In genomic region chr4:151773007-151773406, GRCm38 (mm10) we compare ENCODE assay signal across 26 mouse cellular contexts.
DNase-seq lines count a peak whose midpoint lies in the region; ATAC-seq and TF ChIP-seq lines count a peak whose summit lies in the region.
"Had no signal": no experiment of that assay in that cellular context is flagged by ENCODE, and none has a peak within 500 bp of the region (broad histone marks: within the 10 kb centered on the region; RNA-seq: fewer than 3 reads in every experiment).

No protein-coding gene starts in this region.

- H3K4me3 ChIP-seq in liver, embryonic 14.5 days (ENCODE audit: insufficient read depth in 1 of 2, low read depth in 2 of 2, low read length in 2 of 2), result no peak overlapping the region
- H3K4me3 ChIP-seq in liver, postnatal 0 days (ENCODE audit: low read depth, low read length), result no peak overlapping the region
- H3K4me3 ChIP-seq in liver, embryonic 16.5 days (ENCODE audit: low read depth, low read length), result no peak overlapping the region
- no peak overlapping the region for H3K4me3 ChIP-seq in liver, embryonic 11.5 days (ENCODE audit: low read depth, low read length)
- H3K4me3 ChIP-seq: embryonic facial prominence, embryonic 10.5 days; embryonic facial prominence, embryonic 12.5 days; erythroblast, embryonic 14.5 days; forebrain, embryonic 10.5 days; forebrain, embryonic 12.5 days had no signal

- no peak for TF ChIP-seq EP300 in liver, embryonic 14.5 days (IDR thresholded peaks at IDR 0.05; ENCODE audit: low read depth)
- TF ChIP-seq EP300 in liver, postnatal 0 days (IDR thresholded peaks at IDR 0.05; ENCODE audit: low read depth), result no peak

- DNase-seq in cerebellum, postnatal 25 days, result peak; percentile 23 to 34
- no peak for DNase-seq in cerebellum, adult 9-10 months
- DNase-seq in liver, embryonic 14.5 days (ENCODE audit: low read depth in 3 of 3, low spot score in 3 of 3), result no peak
- no peak for DNase-seq in liver, postnatal 0 days
- DNase-seq in liver, embryonic 11.5 days (ENCODE audit: low spot score), result no peak
- DNase-seq: adrenal gland, adult 8-10 months; adrenal gland, postnatal 14 days; adrenal gland, postnatal 36 days; B cell, adult 2 months; cerebellum, adult 11-12 months; cerebellum, adult 2 months; cerebellum, adult 9-11 months; cerebellum, postnatal 14 days; forebrain, postnatal 0 days had no signal

- H3K9me3 ChIP-seq in liver, embryonic 14.5 days (ENCODE audit: control insufficient read depth, low read length), result no peaks in the 10 kb centered on the region
- H3K9me3 ChIP-seq in liver, postnatal 0 days (ENCODE audit: low read length), result no peaks in the 10 kb centered on the region
- no peaks in the 10 kb centered on the region for H3K9me3 ChIP-seq in liver, embryonic 16.5 days (replicated peaks; ENCODE audit: control insufficient read depth, low read length)
- H3K9me3 ChIP-seq in liver, embryonic 11.5 days (ENCODE audit: control insufficient read depth, low read length), result no peaks in the 10 kb centered on the region
- H3K9me3 ChIP-seq: embryonic facial prominence, embryonic 10.5 days; embryonic facial prominence, embryonic 12.5 days; forebrain, embryonic 10.5 days; forebrain, embryonic 12.5 days; G1E had no signal

- no peak overlapping the region for H3K27ac ChIP-seq in liver, embryonic 14.5 days
- no peak overlapping the region for H3K27ac ChIP-seq in liver, postnatal 0 days (ENCODE audit: low read depth)
- peak overlapping the region; percentile 12; the same call in 1 of the 2 replicates for H3K27ac ChIP-seq in liver, embryonic 16.5 days (ENCODE audit: low read length)
- H3K27ac ChIP-seq in liver, embryonic 11.5 days (ENCODE audit: low read depth, low read length), result no peak overlapping the region
- H3K27ac ChIP-seq: embryonic facial prominence, embryonic 10.5 days; embryonic facial prominence, embryonic 12.5 days; forebrain, embryonic 10.5 days; forebrain, embryonic 12.5 days had no signal

- WGBS in liver, embryonic 14.5 days (ENCODE audit: insufficient replicate concordance), result 57% methylated on average over 5 of the region's 5 CpGs
- WGBS in liver, postnatal 0 days (ENCODE audit: insufficient replicate concordance), result 67% methylated on average over 5 of the region's 5 CpGs
- WGBS in liver, embryonic 16.5 days (ENCODE audit: insufficient replicate concordance), result 61% methylated on average over 5 of the region's 5 CpGs
- 79% methylated on average over 5 of the region's 5 CpGs for WGBS in liver, embryonic 11.5 days

- peak; percentile 29; the same call in 1 of the 2 replicates for ATAC-seq in liver, embryonic 14.5 days (ENCODE audit: insufficient read depth)
- no peak for ATAC-seq in liver, postnatal 0 days
- peak; percentile 33; the same call in 1 of the 2 replicates for ATAC-seq in liver, embryonic 16.5 days (ENCODE audit: low read depth)
- ATAC-seq in liver, embryonic 11.5 days (replicated peaks; ENCODE audit: low FRiP score), result no peak
- ATAC-seq: activated CD4-positive, CD25-positive, alpha-beta regulatory T cell, adult 4 months; CD4-positive, CD25-positive, alpha-beta regulatory T cell, adult 4 months; forebrain, embryonic 14.5 days; forebrain, postnatal 0 days; Patski had no signal

- H3K4me1 ChIP-seq in liver, embryonic 14.5 days (replicated peaks; ENCODE audit: control insufficient read depth in 2 of 2, insufficient read depth in 2 of 2, low read length in 1 of 2), result no peaks in the 10 kb centered on the region
- H3K4me1 ChIP-seq in liver, postnatal 0 days (ENCODE audit: insufficient read depth), result no peaks in the 10 kb centered on the region
- H3K4me1 ChIP-seq in liver, embryonic 16.5 days (ENCODE audit: control insufficient read depth, low read depth, low read length), result peaks cover 6% of the 10 kb centered on the region; the same call in 1 of the 2 replicates
- no peaks in the 10 kb centered on the region for H3K4me1 ChIP-seq in liver, embryonic 11.5 days (replicated peaks; ENCODE audit: control insufficient read depth, insufficient read depth, low read length)
- H3K4me1 ChIP-seq: embryonic facial prominence, embryonic 10.5 days; forebrain, embryonic 10.5 days; forebrain, embryonic 12.5 days had no signal

- no peak overlapping the region for H3K9ac ChIP-seq in liver, embryonic 14.5 days (replicated peaks)
- H3K9ac ChIP-seq in liver, postnatal 0 days (replicated peaks), result no peak overlapping the region
- H3K9ac ChIP-seq in liver, embryonic 16.5 days (ENCODE audit: low read depth, low read length), result no peak overlapping the region
- no peak overlapping the region for H3K9ac ChIP-seq in liver, embryonic 11.5 days (ENCODE audit: low read depth, low read length)
- H3K9ac ChIP-seq: embryonic facial prominence, embryonic 12.5 days; forebrain, embryonic 12.5 days; forebrain, postnatal 0 days had no signal

- no peak overlapping the region for H3K4me2 ChIP-seq in liver, embryonic 14.5 days (ENCODE audit: low read depth)
- H3K4me2 ChIP-seq in liver, postnatal 0 days (ENCODE audit: low read depth, low read length), result no peak overlapping the region
- H3K4me2 ChIP-seq in liver, embryonic 16.5 days (ENCODE audit: low read depth, low read length), result no peak overlapping the region
- H3K4me2 ChIP-seq in liver, embryonic 11.5 days, result no peak overlapping the region
- H3K4me2 ChIP-seq: embryonic facial prominence, embryonic 12.5 days; forebrain, embryonic 12.5 days had no signal

- no peak for TF ChIP-seq CTCF in liver, embryonic 14.5 days (IDR thresholded peaks at IDR 0.05; ENCODE audit: low read depth)
- TF ChIP-seq CTCF in liver, postnatal 0 days (IDR thresholded peaks at IDR 0.05; ENCODE audit: low read depth), result no peak

- no peaks in the 10 kb centered on the region for H3K27me3 ChIP-seq in liver, embryonic 14.5 days (ENCODE audit: control insufficient read depth, insufficient read depth, low read length)
- H3K27me3 ChIP-seq in liver, postnatal 0 days (ENCODE audit: insufficient read depth, low read length), result no peaks in the 10 kb centered on the region
- H3K27me3 ChIP-seq in liver, embryonic 16.5 days (ENCODE audit: control insufficient read depth, insufficient read depth, low read depth, low read length), result no peaks in the 10 kb centered on the region
- H3K27me3 ChIP-seq in liver, embryonic 11.5 days (replicated peaks; ENCODE audit: control insufficient read depth, insufficient read depth, low read length), result no peaks in the 10 kb centered on the region
- H3K27me3 ChIP-seq: CH12.LX; embryonic facial prominence, embryonic 12.5 days; forebrain, embryonic 12.5 days; Patski had no signal

- H3K36me3 ChIP-seq in liver, embryonic 14.5 days (replicated peaks; ENCODE audit: control insufficient read depth, insufficient read depth, low read depth), result no peaks in the 10 kb centered on the region
- H3K36me3 ChIP-seq in liver, postnatal 0 days (replicated peaks; ENCODE audit: insufficient read depth, low read length), result no peaks in the 10 kb centered on the region
- no peaks in the 10 kb centered on the region for H3K36me3 ChIP-seq in liver, embryonic 16.5 days (ENCODE audit: control insufficient read depth, insufficient read depth)
- no peaks in the 10 kb centered on the region for H3K36me3 ChIP-seq in liver, embryonic 11.5 days (ENCODE audit: control insufficient read depth, insufficient read depth, low read length)
- H3K36me3 ChIP-seq: embryonic facial prominence, embryonic 10.5 days; embryonic facial prominence, embryonic 12.5 days; forebrain, embryonic 12.5 days had no signal

Comparison
In these comparisons a context has a peak if more than half of its experiments do, and no peak if none do; other contexts are left out.
1. DNase-seq: peak in cerebellum, postnatal 25 days (2 of 2); none in cerebellum, adult 9-10 months (single experiment), liver, embryonic 14.5 days (0 of 3), liver, postnatal 0 days (single experiment) and liver, embryonic 11.5 days (single experiment).
2. ATAC-seq: peak in liver, embryonic 14.5 days (single experiment) and liver, embryonic 16.5 days (single experiment); none in liver, postnatal 0 days (single experiment) and liver, embryonic 11.5 days (single experiment).